Mouse (Mus musculus) liver, adult 2 months (tissue): ENCODE data around the gene Xpnpep3.

Experiments
- CTCF ChIP-seq: fragments of 200-500 bp; IDR thresholded peaks from 2 replicates; pipeline ENCODE4 v1.5.1; 2011; ENCODE audit warnings: low read depth, low read length, control low read depth
- POLR2A ChIP-seq: fragments of 200-500 bp; IDR thresholded peaks from 2 replicates; pipeline ENCODE4 v1.6.1; 2011; ENCODE audit warnings: low read length, control low read depth; ENCODE audit not compliant: insufficient read depth; ENCODE audit errors: extremely low read depth

DNA sequence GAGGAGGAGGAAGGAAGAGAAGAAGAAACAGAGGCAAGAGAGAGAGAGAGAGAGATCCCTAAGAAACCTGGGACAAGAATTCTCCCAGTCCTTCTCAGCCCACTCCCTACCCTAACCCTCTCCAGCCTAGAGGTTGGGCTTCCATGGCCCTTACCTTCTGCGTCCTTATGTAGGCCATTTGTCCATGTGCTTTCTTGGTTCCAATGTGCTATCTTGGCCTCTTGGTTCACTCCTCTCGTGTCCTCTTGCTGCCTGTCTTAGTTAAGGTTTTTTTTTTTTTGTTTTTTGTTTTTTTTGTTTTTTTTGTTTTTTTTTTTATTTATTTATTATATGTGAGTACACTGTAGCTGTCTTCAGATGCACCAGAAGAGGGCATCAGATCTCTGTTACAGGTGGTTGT, 83.0 kb downstream of the Xpnpep3 start:
- TF ChIP-seq POLR2A: no peak
- no peak for TF ChIP-seq CTCF
